Mouse (Mus musculus): ENCODE measurements at regions not wholly inside any gene's neighbourhood (a gene's known extent, or its start where the extent isn't known, plus 50 kb on each side); places are given as distances from the start of the nearest gene placed in this dataset.

DNA sequence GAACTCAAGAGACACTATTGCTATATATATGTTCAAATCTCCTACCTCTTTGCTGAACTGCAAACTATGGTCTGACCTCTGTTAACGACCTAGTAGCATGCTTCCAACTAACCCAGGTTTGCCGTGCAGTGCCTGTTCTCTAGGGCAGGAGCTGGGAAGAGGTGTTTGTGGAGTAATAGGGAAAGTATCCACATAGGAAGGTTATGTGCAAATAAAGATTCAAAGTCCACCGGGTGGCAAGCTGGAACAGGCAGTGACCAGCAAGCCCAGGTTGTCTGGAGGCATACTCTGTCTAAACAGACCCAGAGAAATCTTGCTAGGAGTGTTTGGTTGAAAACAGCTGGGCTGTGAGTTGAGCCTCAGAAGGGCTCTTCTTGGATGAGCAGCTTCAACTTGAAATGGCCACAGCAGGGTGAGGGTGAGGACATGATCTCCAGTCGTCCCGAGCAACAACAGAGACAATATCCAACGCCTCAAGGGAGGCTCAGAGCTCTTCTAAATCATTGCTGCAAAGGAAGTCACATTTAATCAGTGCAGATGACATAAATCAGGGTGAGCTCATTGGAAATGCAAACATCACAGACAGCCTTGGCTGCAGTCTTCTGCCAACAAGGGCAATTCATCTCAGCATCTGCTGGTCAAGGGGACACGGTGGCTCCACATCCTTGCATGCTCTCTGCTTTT, 846.7 kb downstream of the Synb start:
- Histone ChIP-seq H3K4me1 (replicated peaks; ENCODE audit: control insufficient read depth, insufficient read depth, low read length) (no peaks in the 10 kb centered on the region; the same call in 1 of the 2 replicates), H3K36me3 (replicated peaks; ENCODE audit: control insufficient read depth, insufficient read depth) (no peaks in the 10 kb centered on the region), H3K27ac (0 out of 2 replicates have a peak overlapping the region, but pooled peaks have one; percentile 57), H3K4me2 (replicated peaks) (no peak overlapping the region), H3K9ac (no peak overlapping the region), H3K4me3 (replicated peaks; ENCODE audit: low read length) (no peak overlapping the region), H3K9me3 (ENCODE audit: control insufficient read depth, low read length) (no peaks in the 10 kb centered on the region), H3K27me3 (ENCODE audit: control insufficient read depth, insufficient read depth, low read length) (no peaks in the 10 kb centered on the region)
- WGBS = 60% methylated on average over 7 of the region's 7 CpGs
- DNase-seq (ENCODE audit: low spot score) (no peak), ATAC-seq (ENCODE audit: low FRiP score) (no peak)

- Histone ChIP-seq H3K9ac (no peak overlapping the region), H3K4me2 (replicated peaks) (no peak overlapping the region), H3K9me3 (ENCODE audit: control insufficient read depth, low read length) (no peaks in the 10 kb centered on the region), H3K4me3 (replicated peaks; ENCODE audit: low read length) (no peak overlapping the region), H3K27me3 (ENCODE audit: control insufficient read depth, insufficient read depth, low read length) (no peaks in the 10 kb centered on the region), H3K36me3 (replicated peaks; ENCODE audit: control insufficient read depth, insufficient read depth) (no peaks in the 10 kb centered on the region), H3K27ac (peak overlapping the region; percentile 74; the same call in 1 of the 2 replicates), H3K4me1 (replicated peaks; ENCODE audit: control insufficient read depth, insufficient read depth, low read length) (no peaks in the 10 kb centered on the region)
- DNase-seq (ENCODE audit: low spot score) = no peak
- WGBS = 51% methylated on average over 9 of the region's 9 CpGs
- ATAC-seq (ENCODE audit: low FRiP score) = no peak
Measured at GRCm38 (mm10) chr14:68433326-68433725, 860.8 kb downstream of the Synb start.

- Histone ChIP-seq H3K27me3 (ENCODE audit: control insufficient read depth, insufficient read depth, low read length) (no peaks in the 10 kb centered on the region), H3K9me3 (ENCODE audit: control insufficient read depth, low read length) (no peaks in the 10 kb centered on the region), H3K36me3 (replicated peaks; ENCODE audit: control insufficient read depth, insufficient read depth) (no peaks in the 10 kb centered on the region), H3K27ac (no peak overlapping the region), H3K4me3 (replicated peaks; ENCODE audit: low read length) (no peak overlapping the region), H3K9ac (no peak overlapping the region), H3K4me1 (replicated peaks; ENCODE audit: control insufficient read depth, insufficient read depth, low read length) (no peaks in the 10 kb centered on the region), H3K4me2 (replicated peaks) (no peak overlapping the region)
- no peak for ATAC-seq (ENCODE audit: low FRiP score)
- 73% methylated on average over 2 of the region's 2 CpGs for WGBS
- DNase-seq (ENCODE audit: low spot score) = no peak
Measured at GRCm38 (mm10) chr14:68432111-68432510, 862.0 kb downstream of the Synb start.

- no peaks in the 10 kb centered on the region for H3K9me3 ChIP-seq (ENCODE audit: control insufficient read depth, low read length)
- no peak overlapping the region for H3K27ac ChIP-seq
- WGBS = 85% methylated on average over 1 of the region's 1 CpGs
- no peak overlapping the region for H3K4me2 ChIP-seq (replicated peaks)
- no peaks in the 10 kb centered on the region for H3K36me3 ChIP-seq (replicated peaks; ENCODE audit: control insufficient read depth, insufficient read depth)
- no peaks in the 10 kb centered on the region for H3K4me1 ChIP-seq (replicated peaks; ENCODE audit: control insufficient read depth, insufficient read depth, low read length)
- H3K9ac ChIP-seq = no peak overlapping the region
- DNase-seq (ENCODE audit: low spot score) = no peak
- no peaks in the 10 kb centered on the region for H3K27me3 ChIP-seq (ENCODE audit: control insufficient read depth, insufficient read depth, low read length)
- no peak overlapping the region for H3K4me3 ChIP-seq (replicated peaks; ENCODE audit: low read length)
- no peak for ATAC-seq (ENCODE audit: low FRiP score)
Measured at GRCm38 (mm10) chr14:68427235-68427634, 866.9 kb downstream of the Synb start.

- 89% methylated on average over 1 of the region's 1 CpGs for WGBS
- Histone ChIP-seq H3K36me3 (replicated peaks; ENCODE audit: control insufficient read depth, insufficient read depth) (no peaks in the 10 kb centered on the region), H3K27ac (no peak overlapping the region)
Measured at GRCm38 (mm10) chr14:68392440-68392839, 901.7 kb downstream of the Synb start.

GRCm38 (mm10) chr14:68391875-68392274, 902.2 kb downstream of the Synb start:
- H3K4me2 ChIP-seq (replicated peaks) = no peak overlapping the region
- DNase-seq (ENCODE audit: low spot score) (no peak), ATAC-seq (ENCODE audit: low FRiP score) (no peak; the same call in 1 of the 2 replicates)
- no peaks in the 10 kb centered on the region for H3K27me3 ChIP-seq (ENCODE audit: control insufficient read depth, insufficient read depth, low read length)
- 14% methylated on average over 3 of the region's 3 CpGs for WGBS
- no peaks in the 10 kb centered on the region for H3K9me3 ChIP-seq (ENCODE audit: control insufficient read depth, low read length)
- H3K4me1 ChIP-seq (replicated peaks; ENCODE audit: control insufficient read depth, insufficient read depth, low read length) = peaks cover 7% of the 10 kb centered on the region; the same call in 1 of the 2 replicates
- 0 out of 2 replicates have a peak overlapping the region, but pooled peaks have one; percentile 9 for H3K27ac ChIP-seq
- no peaks in the 10 kb centered on the region for H3K36me3 ChIP-seq (replicated peaks; ENCODE audit: control insufficient read depth, insufficient read depth)
- H3K4me3 ChIP-seq (replicated peaks; ENCODE audit: low read length) = no peak overlapping the region
- H3K9ac ChIP-seq = no peak overlapping the region

More at GRCm38 (mm10) chr14:68392440-68392839, 901.7 kb downstream of the Synb start:
- DNase-seq (ENCODE audit: low spot score) = no peak
- H3K9me3 ChIP-seq (ENCODE audit: control insufficient read depth, low read length) = no peaks in the 10 kb centered on the region
- no peaks in the 10 kb centered on the region for H3K27me3 ChIP-seq (ENCODE audit: control insufficient read depth, insufficient read depth, low read length)
- H3K4me2 ChIP-seq (replicated peaks) = no peak overlapping the region
- ATAC-seq (ENCODE audit: low FRiP score) = no peak
- no peak overlapping the region for H3K4me3 ChIP-seq (replicated peaks; ENCODE audit: low read length)
- H3K4me1 ChIP-seq (replicated peaks; ENCODE audit: control insufficient read depth, insufficient read depth, low read length) = peaks cover 7% of the 10 kb centered on the region; the same call in 1 of the 2 replicates
- H3K9ac ChIP-seq = no peak overlapping the region

GRCm38 (mm10) chr14:68381741-68382140, 912.4 kb downstream of the Synb start:
- H3K9ac ChIP-seq = no peak overlapping the region
- H3K4me3 ChIP-seq (replicated peaks; ENCODE audit: low read length) = no peak overlapping the region
- H3K4me2 ChIP-seq (replicated peaks) = no peak overlapping the region
- DNase-seq (ENCODE audit: low spot score) (no peak), ATAC-seq (ENCODE audit: low FRiP score) (no peak)
- 57% methylated on average over 7 of the region's 7 CpGs for WGBS
- no peaks in the 10 kb centered on the region for H3K27me3 ChIP-seq (ENCODE audit: control insufficient read depth, insufficient read depth, low read length)
- no peaks in the 10 kb centered on the region for H3K36me3 ChIP-seq (replicated peaks; ENCODE audit: control insufficient read depth, insufficient read depth)
- no peaks in the 10 kb centered on the region for H3K9me3 ChIP-seq (ENCODE audit: control insufficient read depth, low read length)
- H3K4me1 ChIP-seq (replicated peaks; ENCODE audit: control insufficient read depth, insufficient read depth, low read length) = 0 out of 2 replicates have a peak, but pooled peaks cover 7% of the 10 kb centered on the region
- H3K27ac ChIP-seq = peak overlapping the region; percentile 12

GRCm38 (mm10) chr14:68367696-68368095, 926.4 kb downstream of the Synb start:
- Histone ChIP-seq H3K4me1 (replicated peaks; ENCODE audit: control insufficient read depth, insufficient read depth, low read length) (no peaks in the 10 kb centered on the region), H3K9ac (no peak overlapping the region), H3K4me2 (replicated peaks) (no peak overlapping the region), H3K4me3 (replicated peaks; ENCODE audit: low read length) (no peak overlapping the region), H3K27me3 (ENCODE audit: control insufficient read depth, insufficient read depth, low read length) (no peaks in the 10 kb centered on the region), H3K36me3 (replicated peaks; ENCODE audit: control insufficient read depth, insufficient read depth) (no peaks in the 10 kb centered on the region), H3K27ac (peak overlapping the region; percentile 60), H3K9me3 (ENCODE audit: control insufficient read depth, low read length) (no peaks in the 10 kb centered on the region)
- DNase-seq (ENCODE audit: low spot score) (no peak), ATAC-seq (ENCODE audit: low FRiP score) (no peak)
- WGBS = 47% methylated on average over 5 of the region's 5 CpGs

GRCm38 (mm10) chr14:68363892-68364291, 930.2 kb downstream of the Synb start:
- H3K36me3 ChIP-seq (replicated peaks; ENCODE audit: control insufficient read depth, insufficient read depth) = no peaks in the 10 kb centered on the region
- 64% methylated on average over 2 of the region's 2 CpGs for WGBS
- ATAC-seq (ENCODE audit: low FRiP score) = no peak

More at GRCm38 (mm10) chr14:68363892-68364291, 930.2 kb downstream of the Synb start:
- Histone ChIP-seq H3K9ac (no peak overlapping the region), H3K9me3 (ENCODE audit: control insufficient read depth, low read length) (no peaks in the 10 kb centered on the region), H3K4me1 (replicated peaks; ENCODE audit: control insufficient read depth, insufficient read depth, low read length) (peaks cover 11% of the 10 kb centered on the region), H3K4me3 (replicated peaks; ENCODE audit: low read length) (no peak overlapping the region), H3K4me2 (replicated peaks) (no peak overlapping the region), H3K27me3 (ENCODE audit: control insufficient read depth, insufficient read depth, low read length) (no peaks in the 10 kb centered on the region), H3K27ac (no peak overlapping the region)
- DNase-seq (ENCODE audit: low spot score) = no peak

Data from hindbrain, embryonic 14.5 days (tissue).